Mouse (Mus musculus): Measurements from ENCODE around the gene Creg2. TPM values are rescaled to one million over a fixed set of nuclear protein-coding genes. Genes with fewer than 3 reads are reported as not detected.
A peak's percentile ranks its signal among the peaks of the same experiment; 100 is the strongest.

Gene Creg2
- polyA plus RNA-seq, 1 experiment from 2014 or later, result 0.39 TPM

GRCm38 (mm10) chr1:39581215-39581614 lies 70.1 kb downstream of the Creg2 start:
- WGBS, result 70% methylated on average over 2 of the region's 3 CpGs
- Histone ChIP-seq H3K4me2 (replicated peaks) (no peak overlapping the region), H3K27ac (no peak overlapping the region), H3K36me3 (no peaks in the 10 kb centered on the region), H3K9me3 (no peaks in the 10 kb centered on the region), H3K4me3 (replicated peaks) (no peak overlapping the region), H3K9ac (no peak overlapping the region), H3K27me3 (replicated peaks) (no peaks in the 10 kb centered on the region), H3K4me1 (replicated peaks) (no peaks in the 10 kb centered on the region)
- ATAC-seq, result no peak

GRCm38 (mm10) chr1:39579139-39579538 lies 72.1 kb downstream of the Creg2 start:
- H3K9me3 ChIP-seq, result no peaks in the 10 kb centered on the region
- no peak overlapping the region for H3K9ac ChIP-seq
- 0 out of 2 replicates have a peak, but pooled peaks cover 4% of the 10 kb centered on the region for H3K4me1 ChIP-seq (replicated peaks)
- ATAC-seq, result no peak
- 75% methylated on average over 6 of the region's 6 CpGs for whole genome bisulfite sequencing
- H3K4me2 ChIP-seq (replicated peaks), result no peak overlapping the region
- no peaks in the 10 kb centered on the region for H3K27me3 ChIP-seq (replicated peaks)
- H3K36me3 ChIP-seq, result no peaks in the 10 kb centered on the region
- no peak overlapping the region for H3K27ac ChIP-seq
- no peak overlapping the region for H3K4me3 ChIP-seq (replicated peaks)

- WGBS, result 71% methylated on average over 5 of the region's 5 CpGs
Observed at GRCm38 (mm10) chr1:39578446-39578845, 72.8 kb downstream of the Creg2 start.

GRCm38 (mm10) chr1:39577253-39577705 lies 74.0 kb downstream of the Creg2 start, which contains the start of gene Rnf149:
Gene Rnf149 (minus strand): TSS chr1:39577405.
- Histone ChIP-seq H3K9ac (peak within 1 kb of the TSS; percentile 99), H3K4me2 (replicated peaks) (peak within 1 kb of the TSS; percentile 74), H3K9me3 (no peaks in the 10 kb centered on the region), H3K36me3 (no peaks in the 10 kb centered on the region), H3K4me1 (replicated peaks) (peaks cover 8% of the 10 kb centered on the region; the same call in 1 of the 2 replicates), H3K27me3 (replicated peaks) (no peaks in the 10 kb centered on the region), H3K27ac (peak within 1 kb of the TSS; percentile 99), H3K4me3 (replicated peaks) (peak within 1 kb of the TSS; percentile 98)
- peak; percentile 94 for ATAC-seq
- 1% methylated on average over 48 of the region's 49 CpGs for WGBS

More at GRCm38 (mm10) chr1:39578446-39578845, 72.8 kb downstream of the Creg2 start:
- no peak overlapping the region for H3K4me2 ChIP-seq (replicated peaks)
- no peaks in the 10 kb centered on the region for H3K27me3 ChIP-seq (replicated peaks)
- 0 out of 2 replicates have a peak overlapping the region, but pooled peaks have one; percentile 36 for H3K27ac ChIP-seq
- H3K4me1 ChIP-seq (replicated peaks), result 0 out of 2 replicates have a peak, but pooled peaks cover 4% of the 10 kb centered on the region
- H3K4me3 ChIP-seq (replicated peaks), result no peak overlapping the region
- no peak overlapping the region for H3K9ac ChIP-seq
- no peaks in the 10 kb centered on the region for H3K9me3 ChIP-seq
- ATAC-seq, result no peak
- H3K36me3 ChIP-seq, result no peaks in the 10 kb centered on the region

- under 1% methylated on average over 88 of the region's 88 CpGs for WGBS
- peak overlapping the region; percentile 99 for H3K9ac ChIP-seq
- H3K27ac ChIP-seq, result peak overlapping the region; percentile 99
- H3K27me3 ChIP-seq (replicated peaks), result no peaks in the 10 kb centered on the region
- peak overlapping the region; percentile 74 for H3K4me2 ChIP-seq (replicated peaks)
- no peaks in the 10 kb centered on the region for H3K36me3 ChIP-seq
- ATAC-seq, result peak; percentile 75
- peaks cover 8% of the 10 kb centered on the region; the same call in 1 of the 2 replicates for H3K4me1 ChIP-seq (replicated peaks)
- H3K4me3 ChIP-seq (replicated peaks), result peak overlapping the region; percentile 98
- no peaks in the 10 kb centered on the region for H3K9me3 ChIP-seq
Observed at GRCm38 (mm10) chr1:39576431-39577243, 74.6 kb downstream of the Creg2 start.

- H3K36me3 ChIP-seq, result no peaks in the 10 kb centered on the region
- H3K4me1 ChIP-seq (replicated peaks), result peaks cover 8% of the 10 kb centered on the region; the same call in 1 of the 2 replicates
- H3K9me3 ChIP-seq, result no peaks in the 10 kb centered on the region
- no peak for ATAC-seq
- peak overlapping the region; percentile 99 for H3K9ac ChIP-seq
- no peaks in the 10 kb centered on the region for H3K27me3 ChIP-seq (replicated peaks)
- 13% methylated on average over 8 of the region's 8 CpGs for WGBS
- peak overlapping the region; percentile 74 for H3K4me2 ChIP-seq (replicated peaks)
- H3K27ac ChIP-seq, result no peak overlapping the region
- peak overlapping the region; percentile 98 for H3K4me3 ChIP-seq (replicated peaks)
Observed at GRCm38 (mm10) chr1:39575778-39576375, 75.4 kb downstream of the Creg2 start.

GRCm38 (mm10) chr1:39573890-39574289 lies 77.4 kb downstream of the Creg2 start:
- Histone ChIP-seq H3K4me1 (replicated peaks) (peaks cover 8% of the 10 kb centered on the region; the same call in 1 of the 2 replicates), H3K27ac (no peak overlapping the region), H3K9ac (no peak overlapping the region), H3K4me3 (replicated peaks) (no peak overlapping the region), H3K36me3 (no peaks in the 10 kb centered on the region), H3K4me2 (replicated peaks) (no peak overlapping the region), H3K9me3 (no peaks in the 10 kb centered on the region), H3K27me3 (replicated peaks) (no peaks in the 10 kb centered on the region)
- WGBS, result 57% methylated on average over 7 of the region's 7 CpGs
- peak; percentile 50 for ATAC-seq

GRCm38 (mm10) chr1:39571653-39572052 lies 79.6 kb downstream of the Creg2 start:
- H3K4me1 ChIP-seq (replicated peaks), result peaks cover 8% of the 10 kb centered on the region; the same call in 1 of the 2 replicates
- H3K27me3 ChIP-seq (replicated peaks), result no peaks in the 10 kb centered on the region
- no peaks in the 10 kb centered on the region for H3K9me3 ChIP-seq
- ATAC-seq, result no peak
- peaks cover 2% of the 10 kb centered on the region; the same call in 1 of the 2 replicates for H3K36me3 ChIP-seq
- no peak overlapping the region for H3K27ac ChIP-seq
- no peak overlapping the region for H3K4me2 ChIP-seq (replicated peaks)
- 30% methylated on average over 6 of the region's 6 CpGs for WGBS
- no peak overlapping the region for H3K4me3 ChIP-seq (replicated peaks)
- H3K9ac ChIP-seq, result no peak overlapping the region

Other genes with a start within 250 kb of the Creg2 start
- gene Tbc1d8, start 172.7 kb downstream of the Creg2 start, polyA plus RNA-seq (2015; fragmentation: Nextera tagmentation; extraction: Ambion mirVana), result 8.6 and 8.7 TPM in 2 replicates
- 20.6 and 21.7 TPM in 2 replicates for gene Cnot11, start 116.5 kb downstream of the Creg2 start, polyA plus RNA-seq (2015; fragmentation: Nextera tagmentation; extraction: Ambion mirVana)
- 35.3 and 36.6 TPM in 2 replicates for gene Rnf149, start 74.1 kb downstream of the Creg2 start, polyA plus RNA-seq (2015; fragmentation: Nextera tagmentation; extraction: Ambion mirVana)
- 0.13 and 0.20 TPM in 2 replicates for gene Rfx8, start 69.5 kb upstream of the Creg2 start, polyA plus RNA-seq (2015; fragmentation: Nextera tagmentation; extraction: Ambion mirVana)
- not detected in 2 replicates for gene Gm3646, start 153.9 kb upstream of the Creg2 start, polyA plus RNA-seq (2015; fragmentation: Nextera tagmentation; extraction: Ambion mirVana)
- 20.0 and 25.5 TPM in 2 replicates for gene Map4k4, start 249.4 kb upstream of the Creg2 start, polyA plus RNA-seq (2015; fragmentation: Nextera tagmentation; extraction: Ambion mirVana)